Mouse (Mus musculus) forebrain, embryonic 11.5 days (tissue): ENCODE results near the gene Socs3. TPM values are rescaled to one million over a fixed set of nuclear protein-coding genes. Genes with fewer than 3 reads are reported as not detected.

Source experiments
- ATAC-seq: fragments of 200-750 bp; cut with Nextera tagmentation; replicated peaks from 2 replicates; pipeline ENCODE4 v1.8.0; 2017; ENCODE audit warnings: moderate TSS enrichment; ENCODE audit not compliant: low FRiP score
- DNase-seq: peaks from one replicate; pipeline ENCODE4 v3.0.0-alpha.2; 2017; ENCODE audit warnings: low spot score
- H3K27ac ChIP-seq: fragments of 300-500 bp; sonication (generic); 2 replicates; pipeline ENCODE4 v1.5.1; 2014; ENCODE audit warnings: low read depth, low read length
- H3K27me3 ChIP-seq: fragments of 300-500 bp; sonication (generic); 2 replicates; pipeline ENCODE4 v1.6.1; 2014; ENCODE audit warnings: mild to moderate bottlenecking, low read length, mixed read lengths; ENCODE audit not compliant: control insufficient read depth, insufficient read depth
- H3K36me3 ChIP-seq: fragments of 300-500 bp; sonication (generic); 2 replicates; pipeline ENCODE4 v1.6.1; 2014; ENCODE audit warnings: mild to moderate bottlenecking, low read length, moderate library complexity, mixed read lengths; ENCODE audit not compliant: control insufficient read depth, insufficient read depth
- H3K4me1 ChIP-seq: fragments of 300-500 bp; sonication (generic); replicated peaks from 2 replicates; pipeline ENCODE4 v1.6.1; 2014; ENCODE audit warnings: low read length, mixed read lengths; ENCODE audit not compliant: control insufficient read depth, insufficient read depth
- H3K4me2 ChIP-seq: fragments of 300-500 bp; sonication (generic); 2 replicates; pipeline ENCODE4 v1.6.1; 2014; ENCODE audit warnings: low read depth, mild to moderate bottlenecking, low read length, moderate library complexity, mixed read lengths; ENCODE audit not compliant: severe bottlenecking
- H3K4me3 ChIP-seq: fragments of 300-500 bp; sonication (generic); 2 replicates; pipeline ENCODE4 v1.5.1; 2014; ENCODE audit warnings: low read depth, low read length
- H3K9ac ChIP-seq: fragments of 300-500 bp; sonication (generic); 2 replicates; pipeline ENCODE4 v1.6.1; 2014; ENCODE audit warnings: low read length
- H3K9me3 ChIP-seq: fragments of 300-500 bp; sonication (generic); 2 replicates; pipeline ENCODE4 v1.6.1; 2016; ENCODE audit warnings: low read length, mixed read lengths; ENCODE audit not compliant: control insufficient read depth
- WGBS: fragments of 180-500 bp; shearing (Covaris S2); extraction: QIAGEN DNeasy Blood & Tissue Kit; methylation state at CpG from one replicate; pipeline ENCODE4 v1.1.7; 2014; 5-methylcytosine and 5-hydroxymethylcytosine counted together
- microRNA-seq: library from miRNA; unstranded; fragments of <30 nt; microRNA quantifications from one replicate; pipeline ENCODE4, GENCODE M21; 2016; ENCODE audit not compliant: insufficient number of aligned reads
- polyA plus RNA-seq: library from polyadenylated mRNA; unstranded; fragments of >200 nt; fragmentation: Nextera tagmentation; extraction: Ambion mirVana; gene quantifications from 2 replicates; pipeline ENCODE4 v1.2.1, GENCODE M21; 2014

The Socs3 gene
- polyA plus RNA-seq, 1 experiment from 2014 or later: 5.9 TPM

- H3K27me3 ChIP-seq: no peaks in the 10 kb centered on the region
Measured at GRCm38 (mm10) chr11:117923279-117923678, 46.6 kb downstream of the Socs3 start.

GRCm38 (mm10) chr11:117919211-117919610 lies 50.6 kb downstream of the Socs3 start:
- H3K9ac ChIP-seq: no peak overlapping the region
- H3K4me3 ChIP-seq: no peak overlapping the region
- H3K4me1 ChIP-seq: no peaks in the 10 kb centered on the region; the same call in none of the 2 replicates
- ATAC-seq (no peak), DNase-seq (no peak)
- WGBS: 24% methylated on average over 5 of the region's 5 CpGs
- H3K9me3 ChIP-seq: peaks cover 3% of the 10 kb centered on the region
- no peak overlapping the region for H3K4me2 ChIP-seq
- no peaks in the 10 kb centered on the region for H3K36me3 ChIP-seq
- H3K27ac ChIP-seq: no peak overlapping the region
- H3K27me3 ChIP-seq: no peaks in the 10 kb centered on the region

More at GRCm38 (mm10) chr11:117923279-117923678, 46.6 kb downstream of the Socs3 start:
- no peak overlapping the region for H3K9ac ChIP-seq
- no peak overlapping the region for H3K27ac ChIP-seq
- H3K4me2 ChIP-seq: no peak overlapping the region
- H3K9me3 ChIP-seq: no peaks in the 10 kb centered on the region
- H3K4me3 ChIP-seq: no peak overlapping the region
- no peaks in the 10 kb centered on the region for H3K36me3 ChIP-seq
- no peak for ATAC-seq
- DNase-seq: no peak
- H3K4me1 ChIP-seq: no peaks in the 10 kb centered on the region; the same call in 1 of the 2 replicates
- WGBS: 91% methylated on average over 11 of the region's 11 CpGs

GRCm38 (mm10) chr11:117918541-117918940 lies 51.3 kb downstream of the Socs3 start:
- ATAC-seq: no peak
- 83% methylated on average over 11 of the region's 11 CpGs for WGBS
- no peaks in the 10 kb centered on the region; the same call in none of the 2 replicates for H3K4me1 ChIP-seq
- H3K9ac ChIP-seq: no peak overlapping the region
- DNase-seq: no peak
- no peaks in the 10 kb centered on the region for H3K36me3 ChIP-seq
- no peak overlapping the region for H3K4me2 ChIP-seq
- no peaks in the 10 kb centered on the region for H3K27me3 ChIP-seq
- H3K4me3 ChIP-seq: no peak overlapping the region
- H3K27ac ChIP-seq: no peak overlapping the region
- peaks cover 3% of the 10 kb centered on the region for H3K9me3 ChIP-seq

Small RNAs within 50 kb of the gene (microRNA-seq; reads per million reads assigned to microRNA genes)
- gene Mir6933: not detected

Other genes with a start within 250 kb of the Socs3 start
- gene Tmc8, start 188.0 kb downstream of the Socs3 start, polyA plus RNA-seq: 2.0 and 2.4 TPM in 2 replicates
- gene Tmc6, start 187.8 kb downstream of the Socs3 start, polyA plus RNA-seq: 5.9 and 10.0 TPM in 2 replicates
- gene 6030468B19Rik, start 172.4 kb downstream of the Socs3 start, polyA plus RNA-seq: 0.60 and 1.5 TPM in 2 replicates
- gene Gm20708, start 160.4 kb downstream of the Socs3 start, polyA plus RNA-seq: 0.55 and 0.87 TPM in 2 replicates
- 32.7 and 36.6 TPM in 2 replicates for gene Syngr2, start 160.4 kb downstream of the Socs3 start, polyA plus RNA-seq
- gene Afmid, start 144.1 kb downstream of the Socs3 start, polyA plus RNA-seq: 6.0 and 6.8 TPM in 2 replicates
- gene Tk1, start 144.0 kb downstream of the Socs3 start, polyA plus RNA-seq: 118 and 124 TPM in 2 replicates
- 355 and 365 TPM in 2 replicates for gene Birc5, start 120.8 kb downstream of the Socs3 start, polyA plus RNA-seq
- gene Tmem235, start 109.3 kb downstream of the Socs3 start, polyA plus RNA-seq: not detected in 2 replicates
- 3.2 and 4.0 TPM in 2 replicates for gene Tha1, start 96.6 kb downstream of the Socs3 start, polyA plus RNA-seq
- gene Pgs1, start 16.2 kb upstream of the Socs3 start, polyA plus RNA-seq: 43.4 and 45.7 TPM in 2 replicates
- 0.17 and 0.21 TPM in 2 replicates for gene Dnah17, start 160.6 kb upstream of the Socs3 start, polyA plus RNA-seq